Mouse (Mus musculus): ENCODE measurements around the gene Ptgir. TPM values are rescaled to one million over a fixed set of nuclear protein-coding genes. Genes with fewer than 3 reads are reported as not detected.

The Ptgir gene
- polyA plus RNA-seq, 1 experiment from 2014 or later: 0.44 TPM

GRCm38 (mm10) chr7:16919395-16920149 lies 13.3 kb downstream of the Ptgir start:
- H3K9ac ChIP-seq (ENCODE audit: low read length): no peak overlapping the region; the same call in 1 of the 2 replicates
- H3K4me2 ChIP-seq (ENCODE audit: low read depth, severe bottlenecking): no peak overlapping the region
- no peaks in the 10 kb centered on the region for H3K27me3 ChIP-seq (ENCODE audit: control insufficient read depth, insufficient read depth, low read length)
- 88% methylated on average over 13 of the region's 13 CpGs for WGBS
- H3K27ac ChIP-seq (replicated peaks; ENCODE audit: low read depth, low read length): no peak overlapping the region
- DNase-seq (ENCODE audit: low spot score) (no peak), ATAC-seq (ENCODE audit: insufficient number of reproducible peaks, low FRiP score, low TSS enrichment, low read depth) (no peak)
- no peak overlapping the region for H3K4me3 ChIP-seq (ENCODE audit: low read depth, low read length)
- peaks cover 26% of the 10 kb centered on the region for H3K36me3 ChIP-seq (ENCODE audit: control insufficient read depth, insufficient read depth, low read length)
- H3K4me1 ChIP-seq (ENCODE audit: control insufficient read depth, insufficient read depth, low read length): peaks cover 31% of the 10 kb centered on the region
- no peaks in the 10 kb centered on the region for H3K9me3 ChIP-seq (ENCODE audit: control insufficient read depth, low read length)

GRCm38 (mm10) chr7:16920150-16920579 lies 13.9 kb downstream of the Ptgir start:
- ATAC-seq (ENCODE audit: insufficient number of reproducible peaks, low FRiP score, low TSS enrichment, low read depth) (no peak), DNase-seq (ENCODE audit: low spot score) (no peak)
- H3K4me2 ChIP-seq (ENCODE audit: low read depth, severe bottlenecking): no peak overlapping the region
- peaks cover 31% of the 10 kb centered on the region for H3K4me1 ChIP-seq (ENCODE audit: control insufficient read depth, insufficient read depth, low read length)
- 80% methylated on average over 7 of the region's 7 CpGs for WGBS
- H3K27ac ChIP-seq (replicated peaks; ENCODE audit: low read depth, low read length): no peak overlapping the region
- no peak overlapping the region for H3K9ac ChIP-seq (ENCODE audit: low read length)
- H3K4me3 ChIP-seq (ENCODE audit: low read depth, low read length): no peak overlapping the region
- H3K27me3 ChIP-seq (ENCODE audit: control insufficient read depth, insufficient read depth, low read length): no peaks in the 10 kb centered on the region
- peaks cover 26% of the 10 kb centered on the region for H3K36me3 ChIP-seq (ENCODE audit: control insufficient read depth, insufficient read depth, low read length)
- H3K9me3 ChIP-seq (ENCODE audit: control insufficient read depth, low read length): no peaks in the 10 kb centered on the region

GRCm38 (mm10) chr7:16920818-16921791 lies 14.8 kb downstream of the Ptgir start:
- H3K9ac ChIP-seq (ENCODE audit: low read length): peak overlapping the region; percentile 43
- 40% methylated on average over 21 of the region's 21 CpGs for WGBS
- H3K4me2 ChIP-seq (ENCODE audit: low read depth, severe bottlenecking): peak overlapping the region; percentile 89
- DNase-seq (ENCODE audit: low spot score): peak; percentile 64
- no peak for ATAC-seq (ENCODE audit: insufficient number of reproducible peaks, low FRiP score, low TSS enrichment, low read depth)
- peaks cover 20% of the 10 kb centered on the region for H3K36me3 ChIP-seq (ENCODE audit: control insufficient read depth, insufficient read depth, low read length)
- peaks cover 31% of the 10 kb centered on the region for H3K4me1 ChIP-seq (ENCODE audit: control insufficient read depth, insufficient read depth, low read length)
- H3K4me3 ChIP-seq (ENCODE audit: low read depth, low read length): peak overlapping the region; percentile 94
- peak overlapping the region; percentile 65; the same call in 1 of the 2 replicates for H3K27ac ChIP-seq (replicated peaks; ENCODE audit: low read depth, low read length)
- H3K9me3 ChIP-seq (ENCODE audit: control insufficient read depth, low read length): no peaks in the 10 kb centered on the region
- no peaks in the 10 kb centered on the region for H3K27me3 ChIP-seq (ENCODE audit: control insufficient read depth, insufficient read depth, low read length)

- Histone ChIP-seq H3K36me3 (ENCODE audit: control insufficient read depth, insufficient read depth, low read length) (peaks cover 16% of the 10 kb centered on the region; the same call in 1 of the 2 replicates), H3K4me1 (ENCODE audit: control insufficient read depth, insufficient read depth, low read length) (peaks cover 31% of the 10 kb centered on the region)
- 69% methylated on average over 6 of the region's 6 CpGs for WGBS
Observed at GRCm38 (mm10) chr7:16921881-16922335, 15.6 kb downstream of the Ptgir start.

GRCm38 (mm10) chr7:16922360-16922973 lies 16.2 kb downstream of the Ptgir start:
- Histone ChIP-seq H3K4me2 (ENCODE audit: low read depth, severe bottlenecking) (peak overlapping the region; percentile 89), H3K36me3 (ENCODE audit: control insufficient read depth, insufficient read depth, low read length) (peaks cover 11% of the 10 kb centered on the region; the same call in 1 of the 2 replicates), H3K27ac (replicated peaks; ENCODE audit: low read depth, low read length) (peak overlapping the region; percentile 65), H3K4me1 (ENCODE audit: control insufficient read depth, insufficient read depth, low read length) (peaks cover 31% of the 10 kb centered on the region), H3K27me3 (ENCODE audit: control insufficient read depth, insufficient read depth, low read length) (no peaks in the 10 kb centered on the region), H3K4me3 (ENCODE audit: low read depth, low read length) (peak overlapping the region; percentile 94), H3K9me3 (ENCODE audit: control insufficient read depth, low read length) (no peaks in the 10 kb centered on the region), H3K9ac (ENCODE audit: low read length) (no peak overlapping the region; the same call in none of the 2 replicates)
- DNase-seq (ENCODE audit: low spot score) (no peak), ATAC-seq (ENCODE audit: insufficient number of reproducible peaks, low FRiP score, low TSS enrichment, low read depth) (no peak)
- 66% methylated on average over 10 of the region's 10 CpGs for WGBS

More at GRCm38 (mm10) chr7:16921881-16922335, 15.6 kb downstream of the Ptgir start:
- no peaks in the 10 kb centered on the region for H3K9me3 ChIP-seq (ENCODE audit: control insufficient read depth, low read length)
- peak overlapping the region; percentile 89 for H3K4me2 ChIP-seq (ENCODE audit: low read depth, severe bottlenecking)
- no peaks in the 10 kb centered on the region for H3K27me3 ChIP-seq (ENCODE audit: control insufficient read depth, insufficient read depth, low read length)
- peak overlapping the region; percentile 94 for H3K4me3 ChIP-seq (ENCODE audit: low read depth, low read length)
- peak overlapping the region; percentile 65 for H3K27ac ChIP-seq (replicated peaks; ENCODE audit: low read depth, low read length)
- ATAC-seq (ENCODE audit: insufficient number of reproducible peaks, low FRiP score, low TSS enrichment, low read depth): no peak
- DNase-seq (ENCODE audit: low spot score): no peak
- H3K9ac ChIP-seq (ENCODE audit: low read length): peak overlapping the region; percentile 43

- ATAC-seq (ENCODE audit: insufficient number of reproducible peaks, low FRiP score, low TSS enrichment, low read depth): no peak; the same call in 1 of the 2 replicates
Observed at GRCm38 (mm10) chr7:16923283-16924036, 17.2 kb downstream of the Ptgir start.

GRCm38 (mm10) chr7:16924037-16924834 lies 17.9 kb downstream of the Ptgir start, which contains the start of gene Calm3:
Gene Calm3, minus strand, starts transcription at chr7:16924114.
- 2% methylated on average over 63 of the region's 64 CpGs for WGBS
- Histone ChIP-seq H3K36me3 (ENCODE audit: control insufficient read depth, insufficient read depth, low read length) (0 out of 2 replicates have a peak, but pooled peaks cover under 1% of the 10 kb centered on the region), H3K27ac (replicated peaks; ENCODE audit: low read depth, low read length) (peak within 1 kb of the TSS; percentile 85), H3K4me3 (ENCODE audit: low read depth, low read length) (peak within 1 kb of the TSS; percentile 94), H3K4me1 (ENCODE audit: control insufficient read depth, insufficient read depth, low read length) (peaks cover 31% of the 10 kb centered on the region), H3K9ac (ENCODE audit: low read length) (peak within 1 kb of the TSS; percentile 93), H3K27me3 (ENCODE audit: control insufficient read depth, insufficient read depth, low read length) (no peaks in the 10 kb centered on the region), H3K9me3 (ENCODE audit: control insufficient read depth, low read length) (no peaks in the 10 kb centered on the region), H3K4me2 (ENCODE audit: low read depth, severe bottlenecking) (peak within 1 kb of the TSS; percentile 89)
- DNase-seq (ENCODE audit: low spot score) (peak; percentile 100), ATAC-seq (ENCODE audit: insufficient number of reproducible peaks, low FRiP score, low TSS enrichment, low read depth) (peak; percentile 91)

More at GRCm38 (mm10) chr7:16923283-16924036, 17.2 kb downstream of the Ptgir start:
- 0 out of 2 replicates have a peak, but pooled peaks cover 6% of the 10 kb centered on the region for H3K36me3 ChIP-seq (ENCODE audit: control insufficient read depth, insufficient read depth, low read length)
- WGBS: under 1% methylated on average over 54 of the region's 57 CpGs
- peak overlapping the region; percentile 93 for H3K9ac ChIP-seq (ENCODE audit: low read length)
- peaks cover 31% of the 10 kb centered on the region for H3K4me1 ChIP-seq (ENCODE audit: control insufficient read depth, insufficient read depth, low read length)
- H3K4me3 ChIP-seq (ENCODE audit: low read depth, low read length): peak overlapping the region; percentile 94
- no peaks in the 10 kb centered on the region for H3K9me3 ChIP-seq (ENCODE audit: control insufficient read depth, low read length)
- H3K27me3 ChIP-seq (ENCODE audit: control insufficient read depth, insufficient read depth, low read length): no peaks in the 10 kb centered on the region
- peak overlapping the region; percentile 89 for H3K4me2 ChIP-seq (ENCODE audit: low read depth, severe bottlenecking)
- H3K27ac ChIP-seq (replicated peaks; ENCODE audit: low read depth, low read length): peak overlapping the region; percentile 80
- DNase-seq (ENCODE audit: low spot score): no peak

Measured in limb, embryonic 11.5 days (tissue).